Mouse (Mus musculus) ES-Bruce4 (cell line): ENCODE measurements around the gene Tenm4.

Experiments used
- CTCF ChIP-seq: IDR thresholded peaks from one replicate; pipeline ENCODE4 v1.8.1; 2011; ENCODE audit warnings: low read depth, low read length
- EP300 ChIP-seq: IDR thresholded peaks from 2 replicates; pipeline ENCODE4 v1.6.1; 2011; ENCODE audit warnings: low read depth, low read length; ENCODE audit not compliant: insufficient read depth
- POLR2A ChIP-seq: IDR thresholded peaks from one replicate; pipeline ENCODE4 v1.8.1; 2011; ENCODE audit warnings: low read length; ENCODE audit not compliant: insufficient read depth

DNA sequence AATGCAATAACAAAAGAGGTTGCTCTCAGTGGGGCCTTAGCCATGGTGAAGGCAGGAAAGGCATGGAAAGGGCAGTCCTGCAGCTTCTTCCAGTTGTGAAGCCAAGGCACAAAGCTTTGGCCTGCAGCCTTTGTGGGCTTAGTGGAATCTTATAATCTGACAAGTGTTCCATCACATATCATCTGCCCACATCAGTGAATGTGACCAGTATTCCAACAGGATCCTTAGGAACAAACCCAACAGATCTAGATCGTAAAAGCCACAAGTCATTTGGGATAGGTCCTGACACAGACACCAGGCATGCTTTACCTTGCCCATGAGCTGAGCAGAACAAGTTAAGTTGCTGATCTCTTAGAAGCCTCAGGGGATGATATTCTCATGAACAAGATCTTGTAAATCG lies 262.3 kb downstream of the Tenm4 start:
- TF ChIP-seq CTCF (no peak), POLR2A (no peak), EP300 (no peak)
